Mouse (Mus musculus): Measurements from ENCODE around the gene Trarg1.

Gene Trarg1

GRCm38 (mm10) chr11:76674199-76674598 is 5.4 kb upstream of the Trarg1 start:
- DNase-seq (ENCODE audit: low spot score in 2 of 2) = no peak

- no peak for DNase-seq (ENCODE audit: low spot score in 2 of 2)
These were observed 4.9 kb upstream of the Trarg1 start for GRCm38 (mm10) chr11:76674704-76675103.

- DNase-seq (ENCODE audit: low spot score in 2 of 2) = no peak
These were observed 6.0 kb downstream of the Trarg1 start for GRCm38 (mm10) chr11:76685604-76686003.

DNA sequence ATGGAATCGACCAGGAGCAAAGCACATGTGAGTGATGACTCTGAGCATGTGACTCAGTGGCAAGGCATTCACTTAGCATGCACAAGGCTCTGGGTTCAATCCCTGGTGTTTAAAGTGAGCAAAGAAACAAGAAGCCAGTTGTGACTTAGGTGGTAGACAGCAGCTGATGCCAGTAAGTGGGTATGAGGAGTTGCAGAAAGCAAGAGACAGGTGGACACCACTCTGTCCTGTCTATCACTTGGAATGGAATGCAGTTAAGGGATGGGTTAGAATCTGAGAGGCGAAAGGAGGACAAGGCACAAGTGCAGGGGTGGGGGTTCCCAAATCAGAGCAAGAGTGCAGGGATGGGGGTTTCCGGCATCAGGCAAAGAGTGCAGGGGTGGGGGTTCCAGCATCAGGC is 12.5 kb downstream of the Trarg1 start:
- DNase-seq (ENCODE audit: low spot score in 2 of 2) = no peak

DNA sequence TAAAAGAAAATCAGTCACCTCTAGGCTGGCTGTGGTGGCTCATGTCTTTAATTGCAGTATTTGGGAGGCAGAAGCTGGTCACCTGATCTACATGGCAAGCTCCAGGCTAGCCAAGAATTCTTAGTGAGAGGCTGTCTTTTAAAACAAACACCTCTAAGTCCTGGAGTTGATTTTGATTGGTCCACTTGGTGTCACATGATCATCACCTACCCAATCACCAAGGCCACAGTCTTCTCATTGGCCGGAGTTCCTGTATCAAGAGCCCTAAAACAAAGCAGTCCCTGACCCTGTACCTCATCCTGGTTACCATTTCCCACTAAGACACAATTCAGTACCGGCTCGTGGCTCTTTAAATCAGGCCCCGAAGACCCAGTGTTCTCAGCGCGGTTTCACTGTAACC is 16.2 kb downstream of the Trarg1 start:
- DNase-seq (ENCODE audit: low spot score in 2 of 2) = no peak

DNA sequence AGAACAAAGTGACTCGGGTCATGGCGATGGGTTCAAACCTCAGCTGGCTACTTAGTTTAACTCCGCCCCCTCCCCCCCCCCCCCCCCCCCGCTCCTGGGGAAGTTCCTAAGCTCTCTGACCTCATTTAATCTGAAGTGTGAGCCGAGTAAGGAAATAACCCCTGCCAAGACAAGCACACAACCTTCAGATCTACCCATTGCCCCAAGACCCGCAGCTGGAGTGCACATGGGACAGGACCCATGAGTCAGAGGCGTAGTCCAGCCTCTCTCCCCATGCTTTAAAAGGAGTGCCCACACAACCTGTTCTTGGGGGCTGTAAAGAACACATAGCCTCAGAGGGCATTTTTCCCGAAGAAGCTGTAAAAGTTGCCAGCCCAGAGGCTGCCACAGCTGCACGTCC is 20.0 kb downstream of the Trarg1 start:
- DNase-seq (ENCODE audit: low spot score in 2 of 2) = no peak

DNA sequence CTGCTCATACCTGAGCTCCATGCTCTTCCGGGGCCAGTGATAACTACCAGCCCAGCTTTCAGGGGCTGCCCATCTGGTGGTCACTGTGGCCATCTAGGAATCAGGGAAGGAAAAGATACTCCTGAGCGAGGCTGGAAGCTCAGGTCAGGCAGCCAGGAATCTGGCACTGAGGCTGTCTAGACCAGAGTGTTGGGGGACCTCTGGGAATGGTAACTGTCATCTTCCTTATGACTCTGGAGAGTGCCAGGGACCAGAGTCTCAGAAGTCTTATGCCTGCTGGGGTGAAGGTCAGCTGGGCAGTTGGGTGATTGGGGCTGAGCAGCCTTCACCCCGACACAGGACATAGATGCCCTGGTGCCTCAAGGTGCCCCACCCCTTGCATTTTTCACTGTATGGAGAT is 28.0 kb downstream of the Trarg1 start:
- DNase-seq (ENCODE audit: low spot score in 2 of 2) = no peak

GRCm38 (mm10) chr11:76708066-76708465 is 28.5 kb downstream of the Trarg1 start:
- DNase-seq (ENCODE audit: low spot score in 2 of 2) = no peak

- DNase-seq (ENCODE audit: low spot score in 2 of 2) = no peak
These were observed 29.3 kb downstream of the Trarg1 start for GRCm38 (mm10) chr11:76708881-76709280.

DNA sequence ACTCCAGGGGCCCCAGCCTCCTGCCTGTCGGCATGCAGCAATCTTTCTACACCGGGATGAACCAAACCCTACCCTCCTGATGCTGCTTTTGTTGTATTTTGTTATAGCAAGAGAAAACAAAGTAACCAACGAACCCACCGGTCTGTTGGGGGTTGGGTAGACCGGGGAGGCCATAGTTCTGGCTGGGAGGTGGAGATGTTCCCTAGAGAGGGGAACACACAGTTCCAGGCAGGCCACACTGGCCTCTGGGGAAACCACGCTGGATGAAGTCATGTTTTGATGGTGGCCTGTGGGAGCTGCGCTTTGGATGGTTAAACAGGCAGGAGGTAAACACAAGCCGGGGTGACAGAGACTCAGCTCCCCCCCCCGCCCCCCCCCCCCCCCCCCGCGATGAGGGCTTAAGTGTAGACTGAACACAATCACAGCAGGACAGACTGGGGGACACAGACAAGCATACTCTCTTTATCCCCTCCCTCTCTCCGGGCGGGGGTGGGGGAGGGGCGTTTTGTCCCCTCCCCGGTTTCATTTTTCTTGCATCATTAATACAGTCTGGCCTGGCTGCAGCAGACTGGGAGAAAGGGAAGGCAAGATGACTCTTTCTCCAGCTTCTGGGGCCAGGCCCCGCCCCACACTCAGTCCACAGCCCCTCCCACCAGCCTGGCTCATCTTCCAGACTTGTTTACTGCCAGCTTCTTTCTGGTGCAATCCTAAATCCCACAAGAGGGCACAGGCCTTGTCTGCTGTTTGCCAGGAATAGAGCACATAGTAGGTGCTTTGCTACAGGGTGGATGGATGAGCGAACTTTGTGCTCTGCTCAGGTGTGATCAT is 30.2 kb downstream of the Trarg1 start:
- no peak for DNase-seq (ENCODE audit: low spot score in 2 of 2)

DNA sequence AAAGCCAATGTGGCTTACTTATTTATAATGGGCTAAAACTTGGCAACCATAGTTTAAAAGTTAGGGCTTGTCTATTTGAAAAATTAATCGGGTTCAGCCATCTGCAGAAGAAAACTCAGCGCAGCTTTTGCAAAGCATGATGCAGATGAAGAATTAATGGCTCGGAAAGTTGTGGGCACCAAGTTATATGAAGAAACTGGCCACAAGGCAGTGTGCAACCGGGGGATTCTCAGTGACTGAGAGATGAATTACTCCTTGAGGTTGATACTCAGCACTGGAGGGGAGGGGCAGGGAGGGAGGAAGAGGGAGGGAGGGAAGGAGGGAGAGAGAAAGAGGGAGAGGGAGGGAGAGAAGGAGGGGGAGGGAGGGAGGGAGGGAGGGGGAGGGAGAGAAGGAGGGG is 37.4 kb downstream of the Trarg1 start:
- no peak for DNase-seq (ENCODE audit: low spot score in 2 of 2)

- no peak for DNase-seq (ENCODE audit: low spot score in 2 of 2)
These were observed 44.3 kb downstream of the Trarg1 start for GRCm38 (mm10) chr11:76723911-76724310.

GRCm38 (mm10) chr11:76728093-76728492 is 48.5 kb downstream of the Trarg1 start:
- no peak for DNase-seq (ENCODE audit: low spot score in 2 of 2)

- DNase-seq (ENCODE audit: low spot score in 2 of 2) = no peak
These were observed 51.0 kb downstream of the Trarg1 start for GRCm38 (mm10) chr11:76730650-76731049.

DNA sequence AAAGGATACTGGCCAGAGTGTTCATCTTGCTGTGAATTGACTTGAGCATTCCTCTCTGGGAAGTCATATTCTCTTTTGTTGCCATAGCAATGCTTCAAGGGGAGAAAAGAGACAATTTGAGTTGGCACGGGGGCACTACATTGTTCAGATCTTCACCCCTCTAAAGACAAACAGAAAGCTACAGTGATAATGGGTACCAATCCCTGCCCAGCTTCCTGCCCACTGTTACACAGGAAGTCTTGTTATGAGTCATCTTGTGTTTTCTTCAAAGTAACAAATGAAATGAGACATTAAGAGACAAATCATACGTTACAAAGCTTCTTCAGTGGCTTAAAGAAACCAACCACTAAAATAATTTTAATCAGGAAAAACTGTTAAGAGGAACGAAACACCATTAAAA is 55.0 kb downstream of the Trarg1 start:
- peak; percentile 41 to 59 for DNase-seq (ENCODE audit: low spot score in 2 of 2)

DNA sequence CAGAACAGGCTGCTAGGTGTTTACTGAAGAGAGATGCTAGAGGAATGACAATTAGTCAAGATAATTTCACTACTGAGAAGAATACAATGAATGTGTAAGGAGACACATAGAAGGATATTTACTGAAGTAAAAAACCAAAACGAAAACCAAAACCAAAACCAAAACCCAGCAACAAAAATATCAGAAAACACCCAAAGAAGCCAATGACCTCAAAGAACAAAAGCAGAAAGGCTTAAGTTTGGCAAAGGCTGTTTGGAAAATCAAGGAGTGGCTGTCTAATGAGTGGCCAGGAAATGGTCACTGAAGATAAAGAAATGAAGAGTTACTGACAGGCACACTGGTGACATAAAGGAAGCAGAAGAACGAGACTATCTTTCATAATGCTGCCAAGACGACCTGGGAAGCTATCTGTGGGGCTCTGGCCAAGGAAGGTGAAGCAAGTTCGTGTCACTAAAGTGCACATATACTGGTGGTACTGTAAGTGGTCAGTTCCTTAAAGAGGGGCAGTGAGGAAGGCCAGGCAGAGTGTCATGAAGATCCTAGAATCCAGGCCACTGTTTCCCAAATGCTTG is 56.2 kb downstream of the Trarg1 start:
- DNase-seq (ENCODE audit: low spot score in 2 of 2) = peak in 1 of 2 experiments; percentile 32

DNA sequence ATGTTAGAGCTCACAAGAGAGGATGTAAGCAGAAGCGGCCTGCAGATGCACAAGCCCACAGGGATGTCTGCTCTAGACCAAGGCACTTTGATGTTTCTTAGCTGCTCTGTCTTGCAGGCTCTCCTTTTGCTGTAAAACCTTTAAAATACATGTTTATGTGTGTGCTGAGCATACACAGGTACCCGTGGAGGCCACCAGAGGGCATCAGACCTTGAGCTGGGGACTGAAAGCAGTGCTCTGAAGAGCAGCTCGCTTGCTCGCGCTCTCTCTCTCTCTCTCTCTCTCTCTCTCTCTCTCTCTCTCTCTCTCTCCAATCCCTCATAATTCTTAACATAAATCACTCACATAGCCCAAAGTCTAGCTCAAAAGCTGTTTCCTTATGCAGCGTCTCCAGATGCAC is 59.5 kb downstream of the Trarg1 start:
- DNase-seq (ENCODE audit: low spot score in 2 of 2) = peak in 1 of 2 experiments; percentile 18

GRCm38 (mm10) chr11:76742511-76742910 is 62.9 kb downstream of the Trarg1 start:
- no peak for DNase-seq (ENCODE audit: low spot score in 2 of 2)

GRCm38 (mm10) chr11:76744550-76744949 is 64.9 kb downstream of the Trarg1 start:
- no peak for DNase-seq (ENCODE audit: low spot score in 2 of 2)

GRCm38 (mm10) chr11:76745921-76746320 is 66.3 kb downstream of the Trarg1 start:
- no peak for DNase-seq (ENCODE audit: low spot score in 2 of 2)
